Mouse (Mus musculus) spleen, postnatal 14 days (tissue): ENCODE results near the gene Tep1.

Experiments
- DNase-seq, 2 experiments: peaks; one replicate each; pipeline ENCODE4 v3.0.0; 2021 to 2022; ENCODE audit warnings: low spot score in 2 of 2

Tep1 gene

DNA sequence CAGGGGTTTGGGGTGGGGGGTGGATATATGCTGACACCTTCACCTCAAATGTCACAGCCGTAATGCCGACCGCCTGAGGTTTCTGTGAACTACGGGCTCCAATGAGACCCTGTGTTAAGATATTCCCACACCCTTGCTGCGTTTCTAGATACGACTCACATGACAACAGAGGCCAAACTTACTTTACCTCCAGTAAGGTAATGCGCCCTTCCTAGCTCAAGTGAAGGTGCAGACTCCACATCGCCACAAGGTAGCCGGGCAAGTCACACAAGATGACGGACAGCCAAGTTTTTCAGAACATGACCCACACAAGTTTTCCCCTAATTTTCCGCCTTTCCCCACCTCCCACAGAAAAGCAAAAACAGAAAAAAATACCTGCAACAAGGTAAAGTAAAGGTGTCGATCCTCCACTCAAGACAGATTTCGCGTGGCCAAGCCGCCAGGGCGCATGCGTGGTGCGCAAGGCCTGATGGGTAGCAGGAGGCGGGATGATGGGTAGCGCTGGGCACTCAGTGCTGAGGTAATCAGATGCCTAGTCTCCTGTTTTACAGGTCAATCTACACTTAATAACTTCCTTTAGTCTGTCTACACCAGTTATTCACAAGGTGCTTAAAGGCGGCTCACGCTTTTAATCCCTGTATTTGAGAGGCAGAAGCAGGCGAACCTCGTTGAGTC lies 75.0 kb downstream of the Tep1 start:
- no peak for DNase-seq

- no peak for DNase-seq
Observed at GRCm38 (mm10) chr14:50788157-50788556, 82.2 kb downstream of the Tep1 start.

DNA sequence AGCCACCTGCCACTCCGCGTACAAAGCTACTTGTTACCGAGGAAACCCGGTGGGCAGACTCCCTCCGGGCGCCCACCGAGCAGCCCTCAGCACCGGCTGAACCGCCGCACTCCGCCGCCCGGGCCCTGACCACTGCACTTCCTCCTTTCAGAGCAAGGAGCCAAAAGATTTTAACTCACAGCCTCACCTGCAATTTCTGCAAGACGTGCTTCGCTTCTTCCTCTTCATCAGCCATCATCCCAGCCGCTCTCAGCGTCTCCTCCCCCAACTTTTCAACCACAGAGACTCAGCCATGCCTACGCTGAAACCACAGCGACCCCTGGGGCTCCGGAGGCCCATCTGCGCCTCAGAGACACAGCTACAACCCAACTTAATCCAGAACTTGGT lies 85.1 kb downstream of the Tep1 start, which contains the start of gene Ttc5:
Gene Ttc5, minus strand, starts transcription at position 269 of the 387 bp plus-strand sequence.
- DNase-seq = peak; percentile 87 to 94

DNA sequence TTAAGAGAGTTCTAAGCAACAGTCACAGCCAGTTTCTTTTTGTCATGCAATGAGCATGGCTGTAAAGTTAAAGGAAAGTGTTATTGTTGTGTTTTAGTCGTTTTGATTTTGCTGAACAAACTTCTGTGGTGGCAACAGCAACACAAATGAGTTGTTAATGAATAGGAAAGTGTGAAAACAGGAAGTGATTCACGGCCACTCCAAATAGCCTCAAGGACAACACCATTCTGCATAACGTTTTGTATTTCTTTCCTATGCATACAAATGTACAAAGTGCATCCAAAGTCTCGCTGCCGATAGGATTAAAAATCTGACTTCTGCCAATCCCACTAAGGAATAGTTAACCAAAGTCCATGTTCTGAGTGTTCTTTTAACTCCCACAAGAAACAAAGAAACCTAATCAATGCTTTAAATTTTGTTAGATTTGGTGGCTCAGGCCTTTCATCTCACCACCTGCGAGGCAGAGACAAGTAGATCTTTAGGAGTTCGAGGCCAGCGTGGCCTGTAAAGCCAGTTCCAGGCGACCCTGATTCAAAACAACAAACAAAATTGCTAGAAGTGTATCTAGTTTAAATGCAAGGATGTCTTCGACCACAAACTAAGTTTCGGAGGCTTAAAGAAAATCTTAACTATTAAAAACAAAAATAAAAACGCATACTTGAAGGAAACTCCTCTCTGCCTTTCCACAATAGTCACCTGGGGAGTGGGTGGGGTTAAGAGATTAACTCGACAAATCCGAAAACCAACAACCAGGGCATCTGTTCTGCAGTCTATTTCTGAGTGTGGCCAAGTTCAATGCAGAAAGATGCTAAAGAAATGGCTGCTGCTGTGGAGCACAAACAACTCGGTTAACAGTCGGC lies 85.7 kb downstream of the Tep1 start:
- DNase-seq = no peak

DNA sequence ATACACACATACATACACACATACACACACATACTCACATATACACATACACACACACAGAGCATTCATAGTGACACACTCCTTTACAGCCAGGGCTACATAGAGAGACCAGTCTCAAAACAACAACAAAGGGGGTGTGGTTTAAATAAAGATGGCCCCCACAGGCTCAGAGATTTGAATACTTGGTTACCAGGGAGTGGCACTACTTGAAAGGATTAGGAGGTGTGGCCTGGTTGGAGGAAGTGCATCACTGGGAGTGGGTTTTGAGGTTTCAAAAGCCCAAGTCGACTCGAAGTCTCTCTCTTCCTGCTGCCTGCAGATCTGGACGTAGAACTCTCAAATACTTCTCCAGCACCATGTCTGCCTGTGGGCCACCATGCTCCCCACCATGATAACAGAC lies 88.2 kb downstream of the Tep1 start:
- DNase-seq = no peak
